Mouse (Mus musculus) olfactory bulb, adult 2 months (tissue): Measurements from ENCODE around the gene Usp16. TPM values are rescaled to one million over a fixed set of nuclear protein-coding genes. Genes with fewer than 3 reads are reported as not detected.
"Not testable (repeated sequence)": the region's sequence is repeated elsewhere in the genome, so short reads cannot be mapped to it uniquely, and the experiment has no call there.

ENCODE experiments used
- H3K27ac ChIP-seq: fragments of 200-500 bp; 2 replicates; pipeline ENCODE4 v1.5.1; 2012; ENCODE audit warnings: low read depth, low read length; ENCODE audit not compliant: insufficient read depth
- H3K4me1 ChIP-seq: fragments of 200-500 bp; 2 replicates; pipeline ENCODE4 v1.6.1; 2012; ENCODE audit warnings: low read length; ENCODE audit not compliant: control insufficient read depth, insufficient read depth
- H3K4me3 ChIP-seq: fragments of 200-500 bp; 2 replicates; pipeline ENCODE4 v1.5.1; 2012; ENCODE audit warnings: mild to moderate bottlenecking, low read depth, low read length, moderate library complexity; ENCODE audit not compliant: insufficient read depth
- CTCF ChIP-seq: fragments of 200-500 bp; IDR thresholded peaks from 2 replicates; pipeline ENCODE4 v1.5.1; 2012; ENCODE audit warnings: low read depth, mild to moderate bottlenecking, low read length, moderate library complexity; ENCODE audit not compliant: insufficient read depth
- POLR2A ChIP-seq: fragments of 200-500 bp; IDR thresholded peaks from 2 replicates; pipeline ENCODE4 v1.6.1; 2012; ENCODE audit warnings: mild to moderate bottlenecking, low read depth, low read length, moderate library complexity; ENCODE audit not compliant: insufficient read depth
- WGBS: fragments of 180-500 bp; shearing (Covaris S2); methylation state at CpG from one replicate; pipeline ENCODE4 v1.1.7; 2018; 5-methylcytosine and 5-hydroxymethylcytosine counted together
- polyA plus RNA-seq: library from polyadenylated mRNA; stranded (reverse); fragments of >200 nt; gene quantifications from 2 replicates; pipeline ENCODE4 v1.2.4, GENCODE M21; 2012; ENCODE audit warnings: low replicate concordance; ENCODE audit not compliant: missing spikeins, insufficient read depth, insufficient read length

Usp16 gene
- polyA plus RNA-seq, 1 experiment = not detected

DNA sequence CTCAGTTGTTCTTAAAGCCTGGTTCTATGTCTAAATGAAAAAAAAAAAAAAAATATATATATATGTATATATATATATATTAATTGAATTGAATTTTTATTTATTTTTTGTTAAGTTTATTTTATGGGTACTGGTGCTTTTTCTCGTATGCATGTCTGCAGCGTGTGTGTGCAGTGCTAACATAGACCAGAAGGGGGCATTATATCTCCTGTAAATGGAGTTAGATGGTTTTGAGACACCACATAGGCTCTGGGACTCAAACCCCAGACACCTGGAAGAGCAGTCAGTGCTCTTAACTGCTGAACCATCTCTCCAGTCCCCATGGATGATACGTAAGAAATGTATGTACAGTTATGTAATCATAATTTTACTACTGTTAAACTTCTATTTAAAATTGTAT, 4.2 kb downstream of the Usp16 start:
- 98% methylated on average over 3 of the region's 3 CpGs for WGBS
- Histone ChIP-seq H3K4me1 (peaks cover 7% of the 10 kb centered on the region), H3K4me3 (no peak overlapping the region), H3K27ac (no peak overlapping the region)
- TF ChIP-seq CTCF = no peak
- no peak for TF ChIP-seq POLR2A

GRCm38 (mm10) chr16:87470579-87470978, 16.1 kb downstream of the Usp16 start:
- WGBS = 86% methylated on average over 4 of the region's 4 CpGs
- no peaks in the 10 kb centered on the region for H3K4me1 ChIP-seq
- TF ChIP-seq POLR2A = no peak
- no peak for TF ChIP-seq CTCF
- no peak overlapping the region for H3K27ac ChIP-seq
- no peak overlapping the region for H3K4me3 ChIP-seq

DNA sequence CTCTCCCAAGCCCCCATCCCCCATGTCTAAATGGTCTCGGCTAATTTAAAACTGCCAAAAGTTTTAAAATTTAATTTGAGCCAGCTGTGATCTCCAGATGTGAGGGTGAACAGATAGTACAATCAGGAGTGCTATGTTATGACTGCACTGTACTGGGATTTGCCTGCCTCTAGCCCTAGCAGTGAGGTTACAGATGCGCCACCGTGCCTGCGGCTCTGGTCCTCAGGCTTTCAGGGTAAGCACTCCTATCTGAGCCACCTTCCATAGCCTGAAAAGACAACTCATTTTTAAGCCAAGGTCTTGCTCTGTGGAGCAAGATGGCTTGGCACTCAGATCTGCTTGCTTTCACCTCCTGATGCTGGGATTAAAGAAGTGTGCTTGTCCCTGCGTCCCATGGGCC, 29.9 kb downstream of the Usp16 start:
- 88% methylated on average over 5 of the region's 5 CpGs for WGBS
- no peaks in the 10 kb centered on the region for H3K4me1 ChIP-seq
- H3K4me3 ChIP-seq = no peak overlapping the region
- no peak for TF ChIP-seq POLR2A
- TF ChIP-seq CTCF = no peak
- no peak overlapping the region for H3K27ac ChIP-seq

- TF ChIP-seq CTCF = no peak
- no peak for TF ChIP-seq POLR2A
- Histone ChIP-seq H3K27ac (no peak overlapping the region), H3K4me1 (no peaks in the 10 kb centered on the region), H3K4me3 (no peak overlapping the region)
- WGBS = 98% methylated on average over 5 of the region's 5 CpGs
Measured at GRCm38 (mm10) chr16:87486739-87487138, 32.2 kb downstream of the Usp16 start.

GRCm38 (mm10) chr16:87488605-87489004, 34.1 kb downstream of the Usp16 start:
- no peak overlapping the region for H3K27ac ChIP-seq
- WGBS = 91% methylated on average over 2 of the region's 2 CpGs
- TF ChIP-seq CTCF = no peak
- TF ChIP-seq POLR2A = no peak
- H3K4me3 ChIP-seq = no peak overlapping the region
- no peaks in the 10 kb centered on the region for H3K4me1 ChIP-seq

- WGBS = 95% methylated on average over 12 of the region's 12 CpGs
- H3K4me1 ChIP-seq, H3K4me3 ChIP-seq, H3K27ac ChIP-seq: not testable (repeated sequence)
Measured at GRCm38 (mm10) chr16:87492191-87492792, 37.8 kb downstream of the Usp16 start.

DNA sequence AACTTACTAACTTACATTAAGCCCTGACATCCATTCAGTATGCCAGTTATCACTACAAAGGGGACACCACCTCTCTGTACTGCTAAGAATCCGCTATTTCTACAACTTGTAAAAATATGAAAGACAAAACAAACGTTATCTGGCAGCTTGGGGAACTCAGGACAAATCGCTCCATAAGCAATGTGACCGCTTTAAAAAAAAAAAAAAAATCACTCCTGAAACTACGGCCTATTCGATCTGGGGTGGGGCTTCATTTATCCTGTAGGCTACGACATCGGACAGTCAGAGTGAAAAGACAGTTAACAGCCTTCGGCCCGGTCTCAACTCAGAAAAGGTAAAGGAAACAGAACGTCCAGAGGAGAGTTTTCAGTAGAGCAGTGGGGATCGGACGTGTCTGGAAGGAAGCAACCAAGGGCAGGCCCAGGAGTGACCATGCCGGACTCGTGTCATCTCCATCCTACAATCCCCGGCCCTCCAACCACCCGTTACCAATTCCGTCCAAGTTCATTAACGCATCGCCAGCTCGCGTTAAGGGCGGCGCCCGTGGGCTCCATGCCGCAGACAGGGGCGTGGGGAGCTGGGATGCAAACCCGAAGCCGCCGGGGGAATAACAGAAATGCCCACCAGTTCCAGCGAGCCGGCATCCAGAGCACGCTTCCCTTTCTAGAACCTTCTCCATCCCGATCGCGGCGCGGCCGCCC, 40.6 kb downstream of the Usp16 start:
- no peak for TF ChIP-seq CTCF
- TF ChIP-seq POLR2A = no peak
- H3K4me1 ChIP-seq = peaks cover 5% of the 10 kb centered on the region; the same call in 1 of the 2 replicates
- under 1% methylated on average over 39 of the region's 39 CpGs for WGBS
- H3K4me3 ChIP-seq = peak overlapping the region; percentile 82
- peak overlapping the region; percentile 22; the same call in 1 of the 2 replicates for H3K27ac ChIP-seq

- Histone ChIP-seq H3K27ac (peak within 1 kb of the TSS; percentile 22), H3K4me3 (peak within 1 kb of the TSS; percentile 82), H3K4me1 (peaks cover 5% of the 10 kb centered on the region; the same call in 1 of the 2 replicates)
- WGBS = under 1% methylated on average over 48 of the region's 48 CpGs
- no peak for TF ChIP-seq CTCF
- TF ChIP-seq POLR2A = peak; percentile 74
Measured at GRCm38 (mm10) chr16:87495716-87496447, 41.4 kb downstream of the Usp16 start, which contains the start of gene Cct8. Gene Cct8, minus strand, starts transcription at chr16:87495873.

DNA sequence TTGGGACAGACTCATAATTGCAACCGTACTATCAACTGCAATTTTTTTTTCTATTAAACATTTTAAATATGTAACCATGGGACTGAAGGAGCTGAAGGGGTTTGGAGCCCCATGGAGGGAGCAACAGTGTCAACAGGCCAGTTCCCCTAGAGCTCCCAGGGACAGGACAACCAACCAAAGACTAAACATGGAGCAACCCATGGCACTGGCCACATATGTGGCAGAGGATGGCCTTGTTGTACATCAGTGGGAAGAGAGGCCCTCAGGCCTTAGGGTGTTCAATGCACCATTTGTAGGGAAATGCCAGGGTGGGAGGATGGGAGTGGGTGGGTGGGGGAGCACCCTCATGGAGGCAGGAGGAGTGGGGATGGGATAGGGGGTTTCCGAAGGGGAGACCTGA, 42.2 kb downstream of the Usp16 start:
- TF ChIP-seq POLR2A (no peak), CTCF (no peak)
- H3K27ac ChIP-seq = no peak overlapping the region
- no peak overlapping the region for H3K4me3 ChIP-seq
- WGBS = 91% methylated on average over 2 of the region's 2 CpGs
- peaks cover 9% of the 10 kb centered on the region; the same call in 1 of the 2 replicates for H3K4me1 ChIP-seq
